Mouse (Mus musculus): ENCODE data around the gene Tle2. TPM values are rescaled to one million over a fixed set of nuclear protein-coding genes. Genes with fewer than 3 reads are reported as not detected.

The Tle2 gene
- polyA plus RNA-seq, 1 experiment from 2014 or later = 29.9 TPM

DNA sequence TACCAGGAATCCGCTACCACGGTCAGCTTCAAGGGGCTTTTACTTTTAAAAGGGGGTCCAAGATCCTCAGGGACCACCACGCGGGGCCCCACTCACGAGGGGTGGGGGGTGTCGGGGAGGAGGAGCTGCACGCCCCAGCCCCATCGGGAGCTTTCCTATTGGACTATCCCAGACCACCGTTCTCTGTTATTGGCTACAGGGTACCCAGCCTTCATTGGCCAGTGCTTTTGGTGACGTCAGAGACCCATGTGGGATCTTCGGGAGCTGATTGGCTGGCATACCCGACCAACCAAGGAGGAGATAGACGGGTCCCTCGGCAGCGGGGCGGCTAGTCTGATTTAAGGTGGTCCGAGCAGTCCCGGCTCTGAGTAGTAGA lies 2.9 kb upstream of the Tle2 start:
- H3K36me3 ChIP-seq (ENCODE audit: insufficient read depth, low read length) = no peaks in the 10 kb centered on the region
- whole genome bisulfite sequencing = 1% methylated on average over 18 of the region's 18 CpGs
- no peaks in the 10 kb centered on the region; the same call in 1 of the 2 replicates for H3K27me3 ChIP-seq (replicated peaks; ENCODE audit: insufficient read depth, low read length)
- H3K27ac ChIP-seq (ENCODE audit: low read length) = peak overlapping the region; percentile 75
- H3K9me3 ChIP-seq (ENCODE audit: low read length) = no peaks in the 10 kb centered on the region
- H3K9ac ChIP-seq (replicated peaks; ENCODE audit: low read depth) = no peak overlapping the region
- no peak for TF ChIP-seq CTCF (IDR thresholded peaks at IDR 0.05)
- TF ChIP-seq EP300 (IDR thresholded peaks at IDR 0.05) = peak; percentile 9; the same call in 1 of the 2 replicates
- DNase-seq (ENCODE audit: low spot score) = peak; percentile 99
- H3K4me1 ChIP-seq (ENCODE audit: insufficient read depth, low read depth, low read length) = peaks cover 32% of the 10 kb centered on the region
- H3K4me2 ChIP-seq (replicated peaks; ENCODE audit: low read depth, low read length) = peak overlapping the region; percentile 72
- ATAC-seq = peak; percentile 94
- peak overlapping the region; percentile 47 for H3K4me3 ChIP-seq (ENCODE audit: low read depth, low read length)

DNA sequence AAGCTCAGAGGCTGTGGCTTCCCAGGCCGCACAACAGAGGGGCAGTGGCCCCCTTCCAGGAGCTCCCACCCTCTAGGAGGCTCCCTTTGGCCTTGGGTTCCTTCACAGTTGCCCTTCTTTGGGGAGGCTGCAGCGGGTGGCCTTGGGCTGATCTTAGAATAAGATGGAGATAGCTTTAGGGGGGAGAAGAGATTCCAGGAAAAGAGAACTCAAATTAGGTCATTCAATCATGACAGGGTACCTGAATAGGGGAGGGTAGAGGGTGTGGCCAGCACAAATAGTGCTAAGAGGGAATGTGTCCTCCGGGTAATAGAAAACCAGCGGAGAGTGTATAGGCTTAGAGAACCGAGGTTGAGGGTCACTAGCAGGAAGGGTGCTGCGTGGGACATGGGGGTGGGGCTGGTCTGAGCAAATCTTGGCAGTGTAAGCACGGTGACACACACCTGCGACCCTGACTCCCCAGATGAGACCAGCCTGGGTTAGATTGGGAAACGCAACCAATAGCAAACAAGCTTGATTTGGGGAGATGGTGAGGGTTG lies 2.2 kb upstream of the Tle2 start:
- 11% methylated on average over 9 of the region's 9 CpGs for WGBS
- no peak; the same call in 1 of the 2 replicates for ATAC-seq

DNA sequence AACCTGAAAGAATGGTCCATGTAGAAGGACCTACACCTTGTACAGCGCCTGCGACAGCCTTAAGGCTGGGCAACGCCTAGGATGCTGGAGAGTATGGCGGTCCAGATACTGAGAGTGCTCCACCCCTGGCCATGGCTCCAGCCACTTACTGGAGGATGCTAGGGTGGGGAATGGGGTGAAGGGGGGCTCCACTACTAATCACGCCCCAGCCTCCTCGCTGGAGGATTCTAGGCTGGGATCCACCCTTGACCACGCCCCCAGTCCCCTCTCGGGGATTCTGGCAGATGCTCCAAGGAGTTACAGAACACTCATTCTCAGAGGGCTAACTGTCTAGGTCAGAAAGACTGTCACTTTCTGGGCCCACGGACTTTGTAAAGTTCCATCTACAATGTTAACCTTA lies 1.4 kb upstream of the Tle2 start:
- ATAC-seq = no peak
- DNase-seq (ENCODE audit: low spot score) = peak; percentile 26
- H3K4me1 ChIP-seq (ENCODE audit: insufficient read depth, low read depth, low read length) = peaks cover 32% of the 10 kb centered on the region

More for the DNA sequence above, 2.2 kb upstream of the Tle2 start:
- peak; percentile 49 for DNase-seq (ENCODE audit: low spot score)
- H3K9me3 ChIP-seq (ENCODE audit: low read length) = no peaks in the 10 kb centered on the region
- TF ChIP-seq EP300 (IDR thresholded peaks at IDR 0.05) (no peak), CTCF (IDR thresholded peaks at IDR 0.05) (no peak)
- H3K9ac ChIP-seq (replicated peaks; ENCODE audit: low read depth) = no peak overlapping the region
- peaks cover 32% of the 10 kb centered on the region for H3K4me1 ChIP-seq (ENCODE audit: insufficient read depth, low read depth, low read length)
- H3K4me3 ChIP-seq (ENCODE audit: low read depth, low read length) = peak overlapping the region; percentile 17
- no peaks in the 10 kb centered on the region for H3K36me3 ChIP-seq (ENCODE audit: insufficient read depth, low read length)
- peak overlapping the region; percentile 72 for H3K4me2 ChIP-seq (replicated peaks; ENCODE audit: low read depth, low read length)
- peak overlapping the region; percentile 62 for H3K27ac ChIP-seq (ENCODE audit: low read length)
- no peaks in the 10 kb centered on the region; the same call in 1 of the 2 replicates for H3K27me3 ChIP-seq (replicated peaks; ENCODE audit: insufficient read depth, low read length)

DNA sequence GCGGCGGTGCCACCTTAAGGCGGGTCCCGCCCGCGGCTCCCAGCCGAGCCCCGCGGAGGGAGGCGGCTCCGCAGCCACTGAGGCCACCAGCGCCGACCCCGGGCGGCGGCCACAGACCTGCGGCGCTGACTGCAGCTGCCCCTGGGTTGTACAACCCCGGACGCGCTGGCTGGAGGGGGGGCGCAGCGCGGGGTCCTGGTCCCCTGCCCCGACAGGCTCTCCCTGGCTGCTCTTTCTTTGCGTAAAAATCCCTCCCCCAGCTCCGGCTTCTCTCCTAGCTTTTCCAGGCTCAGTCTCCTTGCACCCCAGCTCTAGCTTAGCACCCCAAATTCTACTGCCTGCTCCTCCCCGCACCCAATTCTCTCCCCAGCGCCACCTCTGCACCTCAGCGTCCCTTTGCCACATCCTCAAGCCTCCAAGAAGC lies 859 bp downstream of the Tle2 start:
- H3K36me3 ChIP-seq (ENCODE audit: insufficient read depth, low read length) = no peaks in the 10 kb centered on the region
- WGBS = 1% methylated on average over 30 of the region's 30 CpGs
- H3K27me3 ChIP-seq (replicated peaks; ENCODE audit: insufficient read depth, low read length) = no peaks in the 10 kb centered on the region; the same call in 1 of the 2 replicates
- no peak for ATAC-seq
- H3K4me2 ChIP-seq (replicated peaks; ENCODE audit: low read depth, low read length) = peak overlapping the region; percentile 90
- H3K4me1 ChIP-seq (ENCODE audit: insufficient read depth, low read depth, low read length) = peaks cover 25% of the 10 kb centered on the region
- H3K9ac ChIP-seq (replicated peaks; ENCODE audit: low read depth) = peak overlapping the region; percentile 52
- H3K4me3 ChIP-seq (ENCODE audit: low read depth, low read length) = peak overlapping the region; percentile 57
- no peaks in the 10 kb centered on the region for H3K9me3 ChIP-seq (ENCODE audit: low read length)
- no peak for TF ChIP-seq EP300 (IDR thresholded peaks at IDR 0.05)
- TF ChIP-seq CTCF (IDR thresholded peaks at IDR 0.05) = no peak
- no peak overlapping the region for H3K27ac ChIP-seq (ENCODE audit: low read length)
- peak; percentile 48 for DNase-seq (ENCODE audit: low spot score)

More for the DNA sequence above, 1.4 kb upstream of the Tle2 start:
- no peaks in the 10 kb centered on the region for H3K36me3 ChIP-seq (ENCODE audit: insufficient read depth, low read length)
- no peak overlapping the region for H3K27ac ChIP-seq (ENCODE audit: low read length)
- H3K27me3 ChIP-seq (replicated peaks; ENCODE audit: insufficient read depth, low read length) = no peaks in the 10 kb centered on the region; the same call in 1 of the 2 replicates
- no peak overlapping the region; the same call in 1 of the 2 replicates for H3K4me2 ChIP-seq (replicated peaks; ENCODE audit: low read depth, low read length)
- WGBS = 18% methylated on average over 9 of the region's 9 CpGs
- TF ChIP-seq CTCF (IDR thresholded peaks at IDR 0.05) (no peak), EP300 (IDR thresholded peaks at IDR 0.05) (no peak)
- H3K4me3 ChIP-seq (ENCODE audit: low read depth, low read length) = no peak overlapping the region
- no peaks in the 10 kb centered on the region for H3K9me3 ChIP-seq (ENCODE audit: low read length)
- no peak overlapping the region for H3K9ac ChIP-seq (replicated peaks; ENCODE audit: low read depth)

DNA sequence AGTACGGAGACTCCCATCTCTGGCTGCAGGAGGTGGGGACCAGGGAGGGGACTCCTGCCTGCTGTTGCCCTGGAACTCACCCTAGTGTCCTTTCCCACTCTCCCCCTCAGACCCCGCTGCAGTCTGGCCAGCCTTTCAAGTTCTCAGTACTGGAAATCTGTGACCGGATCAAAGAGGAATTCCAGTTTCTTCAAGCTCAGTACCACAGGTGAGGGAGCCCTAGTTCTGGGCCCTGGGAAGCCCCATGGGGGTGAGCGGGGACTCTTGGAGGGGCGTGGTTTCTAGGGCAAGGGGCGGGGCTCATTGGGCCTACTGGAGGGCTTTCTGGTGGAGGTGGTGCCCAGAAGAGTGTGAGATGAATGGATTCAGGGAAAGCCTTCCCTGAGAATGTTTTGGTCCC lies 1.3 kb downstream of the Tle2 start:
- ATAC-seq = no peak
- peak overlapping the region; percentile 90 for H3K4me2 ChIP-seq (replicated peaks; ENCODE audit: low read depth, low read length)
- H3K36me3 ChIP-seq (ENCODE audit: insufficient read depth, low read length) = no peaks in the 10 kb centered on the region
- WGBS = 2% methylated on average over 6 of the region's 6 CpGs
- H3K9ac ChIP-seq (replicated peaks; ENCODE audit: low read depth) = peak overlapping the region; percentile 52
- TF ChIP-seq EP300 (IDR thresholded peaks at IDR 0.05) = no peak
- TF ChIP-seq CTCF (IDR thresholded peaks at IDR 0.05) = no peak
- DNase-seq (ENCODE audit: low spot score) = peak; percentile 15
- no peak overlapping the region for H3K27ac ChIP-seq (ENCODE audit: low read length)
- no peaks in the 10 kb centered on the region; the same call in 1 of the 2 replicates for H3K27me3 ChIP-seq (replicated peaks; ENCODE audit: insufficient read depth, low read length)
- peaks cover 21% of the 10 kb centered on the region for H3K4me1 ChIP-seq (ENCODE audit: insufficient read depth, low read depth, low read length)
- peak overlapping the region; percentile 57 for H3K4me3 ChIP-seq (ENCODE audit: low read depth, low read length)
- no peaks in the 10 kb centered on the region for H3K9me3 ChIP-seq (ENCODE audit: low read length)

DNA sequence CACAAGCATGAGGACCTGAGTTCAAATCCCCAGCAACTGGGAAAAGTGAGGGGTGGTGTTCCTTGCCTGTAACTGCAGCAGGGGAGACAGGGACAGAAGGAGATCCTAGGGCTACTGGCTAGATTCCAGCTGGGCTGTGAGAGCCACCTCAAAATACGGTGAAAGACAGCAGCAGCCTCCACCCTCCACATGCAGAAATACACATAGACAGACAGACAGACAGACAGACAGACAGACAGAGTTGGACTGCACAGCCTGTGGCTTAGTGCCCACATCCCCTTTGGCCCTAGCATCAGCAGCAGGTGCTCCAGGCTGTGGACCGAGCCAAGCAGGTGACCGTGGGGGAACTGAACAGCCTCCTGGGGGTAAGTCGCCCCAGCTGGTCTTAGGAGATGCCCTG lies 5.6 kb downstream of the Tle2 start:
- ATAC-seq (no peak), DNase-seq (ENCODE audit: low spot score) (no peak)
- Histone ChIP-seq H3K36me3 (ENCODE audit: insufficient read depth, low read length) (no peaks in the 10 kb centered on the region), H3K4me2 (replicated peaks; ENCODE audit: low read depth, low read length) (no peak overlapping the region), H3K27ac (ENCODE audit: low read length) (no peak overlapping the region), H3K9me3 (ENCODE audit: low read length) (no peaks in the 10 kb centered on the region), H3K4me3 (ENCODE audit: low read depth, low read length) (no peak overlapping the region), H3K9ac (replicated peaks; ENCODE audit: low read depth) (no peak overlapping the region), H3K4me1 (ENCODE audit: insufficient read depth, low read depth, low read length) (peaks cover 7% of the 10 kb centered on the region; the same call in 1 of the 2 replicates), H3K27me3 (replicated peaks; ENCODE audit: insufficient read depth, low read length) (no peaks in the 10 kb centered on the region; the same call in 1 of the 2 replicates)
- WGBS = 54% methylated on average over 2 of the region's 4 CpGs
- TF ChIP-seq EP300 (IDR thresholded peaks at IDR 0.05) (no peak), CTCF (IDR thresholded peaks at IDR 0.05) (no peak)

Data from lung, postnatal 0 days (tissue).